Mouse (Mus musculus) lung, embryonic 16.5 days (tissue): ENCODE measurements around the gene Il18bp. TPM values are rescaled to one million over a fixed set of nuclear protein-coding genes. Genes with fewer than 3 reads are reported as not detected.
A peak's percentile ranks its signal among the peaks of the same experiment; 100 is the strongest.
"Not testable (repeated sequence)": the region's sequence is repeated elsewhere in the genome, so short reads cannot be mapped to it uniquely, and the experiment has no call there.

Experiments used
- ATAC-seq: fragments of 200-750 bp; cut with Nextera tagmentation; 2 replicates; pipeline ENCODE4 v1.8.0; 2017; ENCODE audit warnings: low read depth, mild to moderate bottlenecking, moderate library complexity
- H3K27ac ChIP-seq: fragments of 300-500 bp; sonication (generic); 2 replicates; pipeline ENCODE4 v1.5.1; 2014; ENCODE audit warnings: mild to moderate bottlenecking, control low read depth, low read length
- H3K27me3 ChIP-seq: fragments of 300-500 bp; sonication (generic); 2 replicates; pipeline ENCODE4 v1.6.1; 2014; ENCODE audit warnings: low read depth, low read length, mixed read lengths; ENCODE audit not compliant: control insufficient read depth, insufficient read depth
- H3K36me3 ChIP-seq: fragments of 300-500 bp; sonication (generic); 2 replicates; pipeline ENCODE4 v1.6.1; 2014; ENCODE audit warnings: low read length; ENCODE audit not compliant: control insufficient read depth, insufficient read depth
- H3K4me1 ChIP-seq: fragments of 300-500 bp; sonication (generic); replicated peaks from 2 replicates; pipeline ENCODE4 v1.6.1; 2014; ENCODE audit warnings: low read length, mixed read lengths; ENCODE audit not compliant: control insufficient read depth, insufficient read depth
- H3K4me2 ChIP-seq: fragments of 300-500 bp; sonication (generic); 2 replicates; pipeline ENCODE4 v1.6.1; 2014; ENCODE audit warnings: low read depth, low read length, control low read depth
- H3K4me3 ChIP-seq: fragments of 300-500 bp; sonication (generic); 2 replicates; pipeline ENCODE4 v1.5.1; 2014; ENCODE audit warnings: mild to moderate bottlenecking, low read length, control low read depth
- H3K9ac ChIP-seq: fragments of 300-500 bp; sonication (generic); 2 replicates; pipeline ENCODE4 v1.6.1; 2014; ENCODE audit warnings: low read length, control low read depth
- H3K9me3 ChIP-seq: fragments of 300-500 bp; sonication (generic); 2 replicates; pipeline ENCODE4 v1.6.1; 2016; ENCODE audit warnings: low read length; ENCODE audit not compliant: control insufficient read depth
- WGBS: fragments of 180-500 bp; shearing (Covaris S2); extraction: QIAGEN DNeasy Blood & Tissue Kit; methylation state at CpG from one replicate; pipeline ENCODE4 v1.1.7; 2014; 5-methylcytosine and 5-hydroxymethylcytosine counted together
- polyA plus RNA-seq: library from polyadenylated mRNA; unstranded; fragments of >200 nt; fragmentation: Nextera tagmentation; extraction: Ambion mirVana; gene quantifications from 2 replicates; pipeline ENCODE4 v1.2.1, GENCODE M21; 2015

The Il18bp gene
- polyA plus RNA-seq: 2.1 and 3.0 TPM in 2 replicates

DNA sequence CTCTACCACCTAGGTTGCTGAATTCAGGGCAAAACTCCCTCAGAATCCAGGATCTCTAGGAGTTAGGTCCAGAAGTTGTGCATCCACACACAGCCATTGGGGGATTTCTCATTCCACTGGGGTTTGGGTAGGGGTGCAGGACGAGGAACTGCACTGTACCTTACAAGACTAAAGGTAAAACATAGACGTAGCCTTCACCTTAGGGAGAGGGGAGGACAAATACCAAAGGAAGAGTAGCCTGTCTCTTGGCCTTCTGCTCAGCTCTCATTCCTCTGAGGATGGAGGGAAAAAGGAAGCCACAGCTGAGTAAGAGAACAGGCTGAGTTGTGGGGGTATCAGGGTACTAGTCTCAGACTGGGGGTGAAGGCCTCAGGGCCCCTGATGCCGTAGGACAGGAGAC lies at the start of gene Il18bp:
Gene Il18bp (minus strand): TSS at position 101 of the 400 bp plus-strand sequence.
- no peak for ATAC-seq
- Histone ChIP-seq H3K4me3 (no peak within 1 kb of the TSS), H3K27ac (no peak within 1 kb of the TSS), H3K36me3 (peaks cover 47% of the 10 kb centered on the region), H3K27me3 (no peaks in the 10 kb centered on the region), H3K4me1 (no peaks in the 10 kb centered on the region), H3K9ac (no peak within 1 kb of the TSS), H3K4me2 (no peak within 1 kb of the TSS), H3K9me3 (no peaks in the 10 kb centered on the region)
- WGBS: 87% methylated on average over 3 of the region's 3 CpGs

GRCm38 (mm10) chr7:102066363-102066762 lies 47.9 kb upstream of the Il18bp start:
- WGBS: 53% methylated on average over 6 of the region's 6 CpGs
- peaks cover 5% of the 10 kb centered on the region; the same call in 1 of the 2 replicates for H3K36me3 ChIP-seq
- H3K27me3 ChIP-seq: no peaks in the 10 kb centered on the region
- H3K9me3 ChIP-seq: no peaks in the 10 kb centered on the region
- peak overlapping the region; percentile 78 for H3K4me3 ChIP-seq
- H3K4me2 ChIP-seq: peak overlapping the region; percentile 58
- no peak overlapping the region; the same call in 1 of the 2 replicates for H3K27ac ChIP-seq
- peaks cover 18% of the 10 kb centered on the region for H3K4me1 ChIP-seq
- peak overlapping the region; percentile 77 for H3K9ac ChIP-seq
- no peak for ATAC-seq

GRCm38 (mm10) chr7:102065046-102065891 lies 46.8 kb upstream of the Il18bp start, which contains the start of the genes Rnf121, Xndc1 and Xntrpc:
Rnf121 (minus strand) TSS chr7:102065469.
Xndc1 (plus strand) TSS chr7:102065511.
Xntrpc (plus strand) TSS chr7:102065713.
- peaks cover 18% of the 10 kb centered on the region for H3K4me1 ChIP-seq
- H3K4me3 ChIP-seq: peak within 1 kb of the TSS; percentile 78
- H3K9me3 ChIP-seq: no peaks in the 10 kb centered on the region
- under 1% methylated on average over 56 of the region's 56 CpGs for WGBS
- H3K27ac ChIP-seq: peak within 1 kb of the TSS; percentile 83
- H3K27me3 ChIP-seq: no peaks in the 10 kb centered on the region
- peak within 1 kb of the TSS; percentile 58 for H3K4me2 ChIP-seq
- ATAC-seq: peak; percentile 99
- peaks cover 4% of the 10 kb centered on the region; the same call in 1 of the 2 replicates for H3K36me3 ChIP-seq
- H3K9ac ChIP-seq: peak within 1 kb of the TSS; percentile 77

GRCm38 (mm10) chr7:102064655-102065045 lies 46.2 kb upstream of the Il18bp start:
- 0% methylated on average over 9 of the region's 9 CpGs for WGBS
- ATAC-seq: peak; percentile 13
- Histone ChIP-seq H3K9ac (peak overlapping the region; percentile 77), H3K27me3 (no peaks in the 10 kb centered on the region), H3K27ac (peak overlapping the region; percentile 66), H3K4me3 (peak overlapping the region; percentile 78), H3K4me1 (peaks cover 18% of the 10 kb centered on the region), H3K4me2 (peak overlapping the region; percentile 58), H3K9me3 (no peaks in the 10 kb centered on the region), H3K36me3 (peaks cover 4% of the 10 kb centered on the region; the same call in 1 of the 2 replicates)

DNA sequence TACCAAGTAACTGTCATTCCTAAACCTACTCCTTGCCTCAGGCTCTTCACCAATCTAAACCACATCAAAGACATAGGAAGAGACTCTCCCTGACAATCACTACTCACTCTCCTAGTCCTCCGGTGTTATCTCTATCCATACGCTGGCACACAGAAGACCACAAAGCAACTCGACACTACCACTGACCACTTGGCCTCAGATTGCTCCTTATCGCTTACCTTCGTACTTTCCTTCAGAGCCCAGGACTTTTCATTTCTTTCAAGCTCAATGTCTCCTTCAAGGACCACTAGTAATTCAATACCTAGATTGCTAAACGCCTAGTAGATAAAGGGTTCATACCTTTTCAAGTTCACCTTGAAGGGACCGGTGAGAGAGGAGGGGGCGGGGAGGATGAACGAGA lies 45.4 kb upstream of the Il18bp start:
- no peaks in the 10 kb centered on the region for H3K9me3 ChIP-seq
- no peak for ATAC-seq
- H3K27ac ChIP-seq: no peak overlapping the region
- no peaks in the 10 kb centered on the region for H3K27me3 ChIP-seq
- H3K36me3 ChIP-seq: peaks cover 8% of the 10 kb centered on the region; the same call in 1 of the 2 replicates
- H3K4me1 ChIP-seq: peaks cover 18% of the 10 kb centered on the region
- 48% methylated on average over 9 of the region's 9 CpGs for WGBS
- H3K4me2 ChIP-seq: peak overlapping the region; percentile 58
- H3K4me3 ChIP-seq: peak overlapping the region; percentile 78
- H3K9ac ChIP-seq: peak overlapping the region; percentile 77; the same call in 1 of the 2 replicates

DNA sequence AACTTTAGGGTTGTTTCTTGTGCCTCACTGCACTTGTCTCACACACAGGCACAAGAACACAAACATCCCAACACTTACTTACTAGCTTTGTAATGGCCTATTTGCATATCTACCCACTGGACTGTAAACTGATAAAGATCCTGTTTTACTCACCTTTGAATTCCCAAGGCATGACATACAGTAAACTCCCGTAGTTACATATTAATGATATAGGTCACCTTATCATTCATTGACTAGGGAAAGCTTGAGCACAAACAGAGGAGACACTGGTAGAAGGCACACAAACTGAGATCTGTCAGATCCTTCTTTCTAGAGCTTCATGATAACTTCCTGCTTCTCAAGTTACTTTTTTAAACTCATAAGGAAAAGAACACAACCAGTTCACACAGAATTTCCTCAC lies 43.7 kb upstream of the Il18bp start:
- H3K27ac ChIP-seq: no peak overlapping the region
- 71% methylated on average over 1 of the region's 1 CpGs for WGBS
- peaks cover 18% of the 10 kb centered on the region for H3K4me1 ChIP-seq
- H3K9me3 ChIP-seq: no peaks in the 10 kb centered on the region
- H3K4me2 ChIP-seq: no peak overlapping the region
- no peak overlapping the region for H3K9ac ChIP-seq
- no peak for ATAC-seq
- H3K4me3 ChIP-seq: no peak overlapping the region
- no peaks in the 10 kb centered on the region for H3K27me3 ChIP-seq
- peaks cover 8% of the 10 kb centered on the region; the same call in 1 of the 2 replicates for H3K36me3 ChIP-seq

DNA sequence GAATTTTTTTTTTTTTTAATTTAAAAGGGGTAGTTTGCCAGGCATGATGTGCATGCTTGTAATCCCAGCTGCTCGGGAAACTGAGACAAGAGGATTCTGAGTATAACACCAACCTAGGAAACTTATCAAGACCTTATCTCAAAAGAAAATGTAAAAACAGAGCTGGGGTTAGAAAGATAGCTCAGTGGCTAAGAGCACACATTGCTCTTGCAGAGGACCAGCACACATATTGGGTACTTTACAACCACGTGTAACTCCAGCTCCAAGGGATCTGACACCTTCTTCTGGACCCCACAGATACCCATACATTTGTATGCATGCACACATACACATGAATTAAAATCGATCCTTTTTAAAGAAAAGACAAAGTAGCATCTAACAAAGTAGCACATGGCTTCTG lies 42.9 kb upstream of the Il18bp start:
- H3K4me3 ChIP-seq: no peak overlapping the region
- ATAC-seq: no peak
- 87% methylated on average over 3 of the region's 3 CpGs for WGBS

GRCm38 (mm10) chr7:102048524-102048923 lies 30.0 kb upstream of the Il18bp start:
- not testable (repeated sequence) for H3K36me3 ChIP-seq, H3K4me2 ChIP-seq, H3K27me3 ChIP-seq, ATAC-seq, H3K27ac ChIP-seq, H3K4me3 ChIP-seq, H3K9me3 ChIP-seq, H3K9ac ChIP-seq, H3K4me1 ChIP-seq

More for the DNA sequence above, 42.9 kb upstream of the Il18bp start:
- no peak overlapping the region for H3K9ac ChIP-seq
- H3K27me3 ChIP-seq: no peaks in the 10 kb centered on the region
- no peak overlapping the region for H3K27ac ChIP-seq
- no peaks in the 10 kb centered on the region for H3K9me3 ChIP-seq
- H3K4me2 ChIP-seq: no peak overlapping the region
- H3K4me1 ChIP-seq: peaks cover 14% of the 10 kb centered on the region
- H3K36me3 ChIP-seq: peaks cover 10% of the 10 kb centered on the region; the same call in 1 of the 2 replicates

DNA sequence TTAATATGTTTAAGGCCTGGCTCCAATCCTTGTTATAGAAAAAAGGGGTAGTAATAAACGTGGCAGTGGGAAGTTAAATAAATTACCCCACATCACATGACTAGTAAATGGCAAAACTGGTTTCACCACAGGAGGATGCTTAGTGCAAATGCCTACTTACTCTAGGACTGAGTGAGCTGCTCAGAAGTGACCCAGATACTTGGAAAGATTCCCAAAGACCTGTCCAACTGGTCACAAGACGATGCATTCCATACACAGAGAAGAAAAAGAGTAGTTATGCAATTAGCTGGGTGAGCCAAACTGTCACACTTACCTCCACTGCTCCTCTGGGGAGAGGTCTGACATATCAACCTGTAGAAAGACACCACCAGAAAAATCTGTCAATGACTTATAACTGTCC lies 23.8 kb upstream of the Il18bp start:
- Histone ChIP-seq H3K4me2 (no peak overlapping the region), H3K4me3 (no peak overlapping the region), H3K4me1 (no peaks in the 10 kb centered on the region), H3K9ac (no peak overlapping the region), H3K36me3 (peaks cover 14% of the 10 kb centered on the region), H3K27me3 (no peaks in the 10 kb centered on the region), H3K27ac (no peak overlapping the region), H3K9me3 (no peaks in the 10 kb centered on the region)
- no peak for ATAC-seq
- 53% methylated on average over 2 of the region's 2 CpGs for WGBS
